Mouse (Mus musculus): ENCODE measurements around the gene Serpina3m.
"Not testable (repeated sequence)": the region's sequence is repeated elsewhere in the genome, so short reads cannot be mapped to it uniquely, and the experiment has no call there.

DNA sequence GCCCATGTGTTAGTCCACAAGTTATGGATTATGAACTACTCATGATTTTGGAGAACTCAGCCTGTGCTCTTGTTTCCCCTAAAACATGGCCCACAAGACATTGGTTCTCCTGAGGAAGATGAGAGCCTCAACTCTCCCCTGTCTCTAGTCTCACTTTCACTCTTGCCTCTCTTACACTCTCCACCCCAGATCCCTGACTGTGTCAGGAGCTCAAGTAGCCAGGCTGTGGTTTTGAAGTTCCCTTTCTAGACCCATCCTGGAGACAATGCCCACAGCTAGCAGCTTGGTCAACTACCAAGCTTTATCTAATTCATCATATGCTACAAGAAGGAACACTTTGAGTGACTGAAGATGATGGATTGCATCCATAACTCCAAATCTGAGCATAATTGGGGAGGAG is 4.2 kb downstream of the Serpina3m start:
- TF ChIP-seq CTCF (IDR thresholded peaks at IDR 0.05; ENCODE audit: insufficient read depth, low read length); POLR2A (IDR thresholded peaks at IDR 0.05; ENCODE audit: borderline replicate concordance, extremely low read depth, low read depth, low read length): not testable (repeated sequence)

All from lung, adult 2 months (tissue).